7 mouse cellular contexts compared by ENCODE assay signal in genomic region chr4:63544494-63545230, GRCm38 (mm10). TPM values are rescaled to one million over a fixed set of nuclear protein-coding genes. Genes with fewer than 3 reads are reported as not detected.
DNase-seq lines count a peak whose midpoint lies in the region; ATAC-seq and TF ChIP-seq lines count a peak whose summit lies in the region.

Gene Atp6v1g1 (plus strand): TSS chr4:63544772.

- WGBS in embryonic facial prominence, embryonic 10.5 days: under 1% methylated on average over 56 of the region's 57 CpGs
- under 1% methylated on average over 57 of the region's 57 CpGs for WGBS in limb, embryonic 12.5 days
- under 1% methylated on average over 56 of the region's 57 CpGs for WGBS in midbrain, embryonic 15.5 days
- WGBS in spleen, adult 2 months: 2% methylated on average over 54 of the region's 57 CpGs

- DNase-seq in adrenal gland, postnatal 14 days: peak; percentile 97
- peak; percentile 98 for DNase-seq in embryonic facial prominence, embryonic 10.5 days (ENCODE audit: low spot score)
- peak; percentile 97 for DNase-seq in kidney, adult 11 months
- peak; percentile 74 to 90 for DNase-seq in spleen, adult 2 months (ENCODE audit: low read depth in 1 of 2, low spot score in 2 of 2)

- peaks cover 21% of the 10 kb centered on the region for H3K36me3 ChIP-seq in embryonic facial prominence, embryonic 10.5 days (replicated peaks)
- peaks cover 22% of the 10 kb centered on the region for H3K36me3 ChIP-seq in limb, embryonic 12.5 days
- H3K36me3 ChIP-seq in midbrain, embryonic 15.5 days (replicated peaks): peaks cover 12% of the 10 kb centered on the region
- peaks cover 3% of the 10 kb centered on the region for H3K36me3 ChIP-seq in spleen, adult 2 months (ENCODE audit: control insufficient read depth, insufficient read depth, low read length)

- peak within 1 kb of the TSS; percentile 97 for H3K27ac ChIP-seq in embryonic facial prominence, embryonic 10.5 days (replicated peaks)
- peak within 1 kb of the TSS; percentile 88 for H3K27ac ChIP-seq in limb, embryonic 12.5 days
- peak within 1 kb of the TSS; percentile 87 for H3K27ac ChIP-seq in midbrain, embryonic 15.5 days
- peak within 1 kb of the TSS; percentile 83 for H3K27ac ChIP-seq in spleen, adult 2 months (ENCODE audit: insufficient read depth, low read length)

- no peaks in the 10 kb centered on the region for H3K9me3 ChIP-seq in embryonic facial prominence, embryonic 10.5 days
- H3K9me3 ChIP-seq in limb, embryonic 12.5 days: no peaks in the 10 kb centered on the region
- no peaks in the 10 kb centered on the region for H3K9me3 ChIP-seq in midbrain, embryonic 15.5 days

- peak; percentile 89 for ATAC-seq in granulocyte monocyte progenitor cell, adult 5-6 weeks (replicated peaks; ENCODE audit: poor library complexity, severe bottlenecking)
- peak; percentile 92 for ATAC-seq in limb, embryonic 12.5 days (ENCODE audit: insufficient number of reproducible peaks, insufficient read depth, low FRiP score, low TSS enrichment, low read depth)
- ATAC-seq in midbrain, embryonic 15.5 days (replicated peaks): peak; percentile 97

- peak within 1 kb of the TSS; percentile 95 for H3K4me3 ChIP-seq in embryonic facial prominence, embryonic 10.5 days
- peak within 1 kb of the TSS; percentile 87 for H3K4me3 ChIP-seq in limb, embryonic 12.5 days (replicated peaks)
- peak within 1 kb of the TSS; percentile 88 for H3K4me3 ChIP-seq in midbrain, embryonic 15.5 days
- peak within 1 kb of the TSS; percentile 68 for H3K4me3 ChIP-seq in spleen, adult 2 months (ENCODE audit: extremely low read depth, insufficient read depth, insufficient read length)

- no peak for TF ChIP-seq POLR2A in spleen, adult 2 months (IDR thresholded peaks at IDR 0.05; ENCODE audit: low read depth, low read length)

- no peaks in the 10 kb centered on the region for H3K27me3 ChIP-seq in embryonic facial prominence, embryonic 10.5 days (replicated peaks; ENCODE audit: low read depth, poor library complexity, severe bottlenecking)
- no peaks in the 10 kb centered on the region for H3K27me3 ChIP-seq in limb, embryonic 12.5 days
- H3K27me3 ChIP-seq in midbrain, embryonic 15.5 days (replicated peaks): no peaks in the 10 kb centered on the region
- no peaks in the 10 kb centered on the region for H3K27me3 ChIP-seq in spleen, adult 2 months (ENCODE audit: control insufficient read depth, insufficient read depth, low read length)

- H3K9ac ChIP-seq in limb, embryonic 12.5 days (replicated peaks): peak within 1 kb of the TSS; percentile 90
- peak within 1 kb of the TSS; percentile 90 for H3K9ac ChIP-seq in midbrain, embryonic 15.5 days

- H3K4me1 ChIP-seq in embryonic facial prominence, embryonic 10.5 days: peaks cover 37% of the 10 kb centered on the region
- H3K4me1 ChIP-seq in limb, embryonic 12.5 days (replicated peaks): peaks cover 27% of the 10 kb centered on the region
- peaks cover 30% of the 10 kb centered on the region for H3K4me1 ChIP-seq in midbrain, embryonic 15.5 days
- H3K4me1 ChIP-seq in spleen, adult 2 months (ENCODE audit: control insufficient read depth, insufficient read depth, insufficient read length): peaks cover 10% of the 10 kb centered on the region; the same call in 1 of the 2 replicates

- H3K4me2 ChIP-seq in limb, embryonic 12.5 days: peak within 1 kb of the TSS; percentile 83
- H3K4me2 ChIP-seq in midbrain, embryonic 15.5 days: peak within 1 kb of the TSS; percentile 70

- TF ChIP-seq CTCF in spleen, adult 2 months (IDR thresholded peaks at IDR 0.05; ENCODE audit: extremely low read depth, insufficient read depth, insufficient read length, insufficient replicate concordance): no peak

RNA-seq across cellular contexts. Expression of gene Atp6v1g1, which starts in this region (rescaled TPM):
- total RNA-seq in adrenal gland, postnatal 14 days (2021): 132 and 135 TPM in 2 replicates
- polyA plus RNA-seq in embryonic facial prominence, embryonic 10.5 days (2016; fragmentation: Nextera tagmentation; extraction: Ambion mirVana): 244 and 267 TPM in 2 replicates
- 97.1 and 115 TPM in 2 replicates for total RNA-seq in granulocyte monocyte progenitor cell, adult 5-6 weeks (2014; fragmentation: Nextera tagmentation)
- 72.3 and 98.9 TPM in 2 replicates for total RNA-seq in granulocyte monocyte progenitor cell, adult 5-6 weeks (2017)
- polyA plus RNA-seq in limb, embryonic 12.5 days (2016; fragmentation: Nextera tagmentation; extraction: Ambion mirVana): 293 and 317 TPM in 2 replicates
- 409 and 410 TPM in 2 replicates for polyA plus RNA-seq in midbrain, embryonic 15.5 days (2015; fragmentation: Nextera tagmentation; extraction: Ambion mirVana)
- 17.0 and 17.2 TPM in 2 replicates for polyA plus RNA-seq in spleen, adult 2 months (2012; rRNA removed)

Comparison
In these comparisons a context has a peak if more than half of its experiments do, and no peak if none do; other contexts are left out.
1. Peak in every context shown above with its lines: DNase-seq, ATAC-seq, H3K4me3 ChIP-seq and H3K27ac ChIP-seq.
2. RNA of gene Atp6v1g1 (polyA plus RNA-seq): 409 to 410 TPM in midbrain, embryonic 15.5 days, 293 to 317 TPM in limb, embryonic 12.5 days and 244 to 267 TPM in embryonic facial prominence, embryonic 10.5 days; 17.0 to 17.2 TPM in spleen, adult 2 months; every median in the first group is over 10 times any median in the second.